Mouse (Mus musculus) skeletal muscle tissue, adult 2 months (tissue): ENCODE data around the gene Slc25a45.

Experiments
- DNase-seq: peaks from one replicate; pipeline ENCODE4 v3.0.0-alpha.2; 2012; ENCODE audit warnings: low read depth, low spot score

Slc25a45 gene

DNA sequence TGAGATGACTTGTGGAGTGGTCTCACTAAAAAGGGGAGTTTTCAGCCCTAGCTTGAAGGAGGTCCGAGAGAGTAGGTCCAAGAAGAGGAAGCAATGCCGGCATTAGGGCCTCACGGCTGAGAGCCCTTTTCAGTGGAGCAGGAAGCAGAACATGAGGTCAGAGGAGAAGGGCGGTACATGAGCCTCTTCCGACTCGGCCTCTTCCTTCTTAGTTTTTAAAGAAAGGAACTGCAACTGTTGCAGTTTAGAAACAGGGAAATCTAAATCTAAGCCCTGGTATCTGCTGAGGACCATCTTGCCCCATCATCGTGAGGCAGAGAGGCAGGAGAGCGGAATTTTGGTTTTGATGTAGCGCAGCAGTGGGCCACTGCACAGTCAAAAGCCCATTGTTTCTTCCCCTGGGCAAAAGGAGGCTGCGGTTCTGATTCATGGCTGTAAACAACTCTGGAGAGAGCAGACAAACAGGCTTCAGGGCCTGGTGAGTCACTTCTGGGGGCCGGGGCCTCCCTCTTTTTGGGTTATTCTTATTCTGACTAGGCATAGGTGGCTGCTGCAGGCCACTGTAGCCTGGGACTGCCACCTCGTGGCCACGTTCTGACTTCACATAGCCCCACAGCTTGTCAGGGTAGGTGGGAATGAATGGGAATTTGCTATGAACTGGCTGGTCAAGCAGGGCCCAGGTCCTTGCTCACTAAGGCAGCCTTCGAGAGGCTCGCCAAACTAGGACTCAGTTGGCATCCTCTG is at the start of gene Slc25a45:
Slc25a45 (plus strand) TSS at position 191 of the 744 bp plus-strand sequence.
- DNase-seq, result peak; percentile 52

GRCm38 (mm10) chr19:5828155-5828554 is 49.5 kb upstream of the Slc25a45 start:
- DNase-seq, result no peak

DNA sequence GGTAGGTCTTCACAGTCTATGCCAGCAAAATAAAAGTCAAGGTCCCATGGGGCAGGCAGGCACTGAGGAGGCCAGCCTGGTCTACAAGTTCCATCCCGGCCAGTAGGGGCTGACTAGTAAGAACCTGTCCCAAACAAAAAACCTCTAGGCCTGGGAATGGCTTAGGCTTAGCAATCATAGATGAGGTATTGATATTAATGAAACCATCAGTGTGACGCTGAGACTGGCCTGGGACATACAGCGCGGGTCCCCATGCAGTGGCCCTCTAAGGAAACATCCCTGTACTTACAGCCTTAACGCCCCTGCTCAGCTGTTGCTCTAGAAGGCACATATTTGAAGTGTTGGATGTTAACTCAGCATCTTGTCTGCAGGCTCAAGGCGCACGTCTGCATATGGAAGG is 48.7 kb upstream of the Slc25a45 start:
- no peak for DNase-seq

DNA sequence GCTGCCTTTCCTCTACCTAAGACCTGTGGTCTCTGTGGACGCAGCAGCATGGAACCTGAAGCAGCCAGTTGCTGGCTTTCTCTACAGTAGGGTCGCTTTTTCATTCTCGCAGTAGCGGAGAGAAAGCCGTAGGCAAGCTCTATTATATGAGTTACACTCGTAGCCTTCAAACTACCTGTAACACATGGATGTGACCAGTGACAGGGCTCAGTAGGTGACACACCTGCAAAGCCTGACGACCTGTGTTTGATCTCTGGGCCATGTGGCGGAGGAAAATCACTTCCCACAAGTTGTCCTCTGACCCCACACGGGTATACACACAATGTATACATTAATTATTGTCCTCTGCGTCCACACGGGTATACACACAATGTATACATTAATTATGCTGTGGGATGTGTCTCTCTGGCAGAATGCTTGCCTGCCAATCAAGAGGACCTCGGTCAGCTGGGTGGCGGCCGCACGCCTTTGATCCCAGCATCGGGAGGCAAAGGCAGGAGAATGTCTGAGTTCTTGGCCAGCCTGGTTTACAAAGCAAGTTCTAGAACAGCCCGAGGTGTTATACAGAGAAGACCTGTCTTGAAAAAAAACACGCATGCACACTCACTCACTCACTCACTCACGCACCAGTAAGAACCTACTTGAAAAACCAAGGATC is 47.5 kb upstream of the Slc25a45 start:
- no peak for DNase-seq

- DNase-seq, result no peak
Observed at GRCm38 (mm10) chr19:5830776-5831175, 46.8 kb upstream of the Slc25a45 start.

GRCm38 (mm10) chr19:5831224-5831957 is 46.2 kb upstream of the Slc25a45 start:
- DNase-seq, result no peak

DNA sequence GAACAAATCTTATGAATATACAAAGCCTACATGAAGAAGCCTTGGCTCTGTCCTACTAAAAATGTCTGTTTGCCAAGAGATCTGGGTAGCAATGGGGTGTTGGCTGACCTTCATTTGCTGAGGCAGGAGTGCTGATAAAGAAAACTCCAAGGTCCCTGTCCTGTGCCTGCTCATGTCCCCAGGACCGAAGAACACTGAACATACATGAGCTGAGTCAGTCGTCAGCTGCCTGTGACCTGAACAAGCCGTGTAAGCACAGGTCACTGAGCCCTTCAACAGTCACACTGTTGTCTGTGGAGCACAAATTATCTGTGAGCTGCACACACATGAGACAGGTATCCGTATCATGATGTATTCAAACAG is 45.7 kb upstream of the Slc25a45 start:
- DNase-seq, result no peak

- DNase-seq, result no peak
Observed at GRCm38 (mm10) chr19:5832326-5832725, 45.3 kb upstream of the Slc25a45 start.

- peak; percentile 61 for DNase-seq
Observed at GRCm38 (mm10) chr19:5833287-5834100, 44.1 kb upstream of the Slc25a45 start.

DNA sequence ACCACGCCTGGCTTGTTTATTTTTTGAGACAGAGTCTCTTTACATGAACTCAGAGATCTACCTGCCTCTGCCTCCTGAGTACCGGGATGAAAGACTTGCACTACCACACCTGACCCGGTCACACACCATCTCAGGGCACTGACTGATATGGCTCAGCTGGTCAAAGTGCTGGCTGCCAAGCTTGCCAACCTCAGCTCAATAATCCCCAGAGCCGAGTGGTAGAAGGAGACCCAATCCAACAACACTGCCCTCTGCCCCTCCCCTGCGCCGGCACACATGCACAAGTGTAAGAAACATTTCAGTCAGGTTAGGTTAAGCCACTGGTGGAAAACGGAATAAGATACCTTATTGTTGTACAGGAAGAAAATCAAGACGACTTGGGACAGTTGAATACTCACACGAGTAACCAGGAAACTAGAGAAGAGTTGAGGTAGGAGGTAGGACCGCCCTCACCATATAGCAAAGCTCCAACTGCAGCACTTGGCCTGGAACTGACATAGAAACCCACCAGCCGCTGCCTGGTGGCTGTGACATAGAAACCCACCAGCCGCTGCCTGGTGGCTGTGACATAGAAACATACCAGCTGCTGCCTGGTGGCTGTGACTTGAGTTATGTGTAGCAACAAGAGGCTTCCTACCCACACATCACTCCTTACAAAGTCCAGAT is 43.2 kb upstream of the Slc25a45 start:
- no peak for DNase-seq

GRCm38 (mm10) chr19:5835054-5835921 is 42.3 kb upstream of the Slc25a45 start:
- DNase-seq, result no peak

DNA sequence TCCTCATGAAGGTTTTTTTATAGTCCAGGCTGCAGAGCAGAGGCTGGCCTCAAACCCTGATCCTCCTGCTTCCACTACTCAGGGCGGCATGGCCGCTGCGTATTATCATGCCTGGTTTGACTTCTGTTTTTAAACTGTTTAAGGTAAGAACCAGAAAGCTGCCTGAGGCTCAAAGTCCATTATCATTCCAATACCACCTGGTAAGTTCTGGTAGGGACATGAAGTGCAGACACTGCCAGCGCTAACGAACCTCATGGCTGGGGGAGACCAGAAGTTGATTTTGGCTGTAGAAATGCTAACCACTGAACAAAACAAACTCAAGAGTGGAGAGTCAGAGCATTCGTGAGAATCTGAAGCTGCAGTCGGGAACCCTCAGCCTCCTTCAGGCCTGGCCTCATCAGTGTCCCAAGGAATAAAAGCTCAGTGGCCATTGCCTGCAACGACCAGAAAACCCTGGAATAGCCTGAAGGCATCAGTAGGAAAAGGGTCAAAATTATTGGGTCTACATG is 41.6 kb upstream of the Slc25a45 start:
- DNase-seq, result no peak

DNA sequence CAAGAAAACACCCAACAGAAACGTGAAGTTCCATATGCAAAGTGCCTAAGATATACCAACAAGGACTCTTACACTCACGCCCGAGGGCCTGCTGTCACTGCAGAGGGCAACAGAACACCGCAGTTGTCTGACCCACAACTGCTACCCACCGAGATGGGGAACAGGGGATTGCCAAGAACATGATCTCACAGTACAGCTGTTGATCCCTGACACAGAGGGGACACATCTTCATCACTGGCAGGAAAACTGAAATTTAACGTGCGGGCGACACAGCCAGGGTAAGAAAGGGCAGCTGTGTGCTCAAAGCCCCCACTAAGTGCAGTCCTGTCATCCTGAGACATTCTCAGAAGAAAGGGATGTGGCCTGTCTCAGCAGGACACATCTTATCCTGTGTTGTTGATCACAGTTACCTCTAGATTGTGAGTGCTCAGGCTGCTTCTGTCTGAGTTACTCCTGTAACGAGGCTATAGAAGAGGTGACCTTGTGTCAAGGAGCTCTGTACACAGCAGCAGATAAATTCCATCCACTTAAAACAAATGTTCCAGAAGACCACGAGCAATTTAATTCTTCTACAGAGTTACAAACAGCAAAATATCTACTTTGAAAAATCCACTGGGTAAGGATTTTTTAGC is 40.6 kb upstream of the Slc25a45 start:
- DNase-seq, result no peak

GRCm38 (mm10) chr19:5837606-5838005 is 40.0 kb upstream of the Slc25a45 start:
- DNase-seq, result no peak

DNA sequence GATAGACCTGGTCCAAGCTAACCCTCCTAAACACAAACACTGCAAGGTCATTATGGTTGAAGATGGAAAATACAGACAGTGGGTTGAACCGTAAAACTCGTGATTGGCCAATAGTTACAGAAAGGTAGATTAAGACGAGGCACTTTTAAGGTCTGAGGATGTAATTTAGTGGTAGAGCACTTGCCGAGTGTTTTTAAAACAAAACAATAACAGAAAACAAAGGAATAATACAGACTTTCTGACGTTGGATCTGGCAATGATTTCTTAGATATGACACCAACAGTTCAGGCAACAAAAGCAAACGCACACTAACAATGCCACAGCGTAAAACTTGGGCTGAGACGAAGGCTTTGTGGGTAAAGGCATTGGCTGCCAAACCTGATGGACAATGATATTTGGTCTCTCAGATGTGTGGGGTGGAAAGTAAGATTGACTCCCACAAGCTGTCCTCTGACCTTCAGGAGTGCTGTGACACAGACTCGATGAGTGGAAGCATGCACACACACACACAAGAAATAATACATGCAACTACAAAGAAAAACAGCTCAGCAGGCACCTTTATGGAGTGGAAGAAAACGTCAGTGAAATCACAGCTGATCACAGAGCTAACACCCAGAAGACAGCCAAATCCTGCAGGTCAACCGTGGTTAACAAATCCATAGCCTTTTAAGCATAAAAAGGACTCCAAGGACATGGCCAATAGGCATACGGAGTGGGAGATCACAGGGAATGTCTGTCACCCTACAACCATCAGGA is 39.3 kb upstream of the Slc25a45 start:
- no peak for DNase-seq

GRCm38 (mm10) chr19:5838892-5839165 is 38.8 kb upstream of the Slc25a45 start:
- DNase-seq, result no peak

GRCm38 (mm10) chr19:5839317-5840085 is 38.1 kb upstream of the Slc25a45 start:
- peak; percentile 80 for DNase-seq
